Comparison of ENCODE assay signal across 9 mouse cellular contexts in genomic region chr3:50904716-50905116, GRCm38 (mm10).
A peak's percentile ranks its signal among the peaks of the same experiment; 100 is the strongest.
DNase-seq lines count a peak whose midpoint lies in the region; ATAC-seq and TF ChIP-seq lines count a peak whose summit lies in the region.
"Had no signal": no experiment of that assay in that cellular context is flagged by ENCODE, and none has a peak within 500 bp of the region (broad histone marks: within the 10 kb centered on the region; RNA-seq: fewer than 3 reads in every experiment).

No protein-coding gene starts in this region.

- ATAC-seq in kidney, embryonic 14.5 days (ENCODE audit: low FRiP score, low TSS enrichment) = peak; percentile 72; the same call in 1 of the 2 replicates
- peak; percentile 66 for ATAC-seq in stomach, embryonic 14.5 days (ENCODE audit: insufficient number of reproducible peaks, insufficient read depth, low FRiP score, low read depth)
- no peak for ATAC-seq in monocyte, adult 5-6 weeks (replicated peaks; ENCODE audit: insufficient number of reproducible peaks, low FRiP score, low TSS enrichment, poor library complexity, severe bottlenecking)

- peak overlapping the region; percentile 49 for H3K4me2 ChIP-seq in kidney, embryonic 14.5 days (replicated peaks; ENCODE audit: low read depth, low read length)
- H3K4me2 ChIP-seq in stomach, embryonic 14.5 days (replicated peaks; ENCODE audit: low read depth, low read length) = 0 out of 2 replicates have a peak overlapping the region, but pooled peaks have one; percentile 7

- WGBS in lung, adult 2 months = 54% methylated on average over 7 of the region's 7 CpGs
- WGBS in kidney, embryonic 14.5 days = 22% methylated on average over 7 of the region's 7 CpGs
- WGBS in stomach, embryonic 14.5 days = 29% methylated on average over 7 of the region's 7 CpGs

- no peaks in the 10 kb centered on the region for H3K9me3 ChIP-seq in kidney, embryonic 14.5 days (ENCODE audit: control insufficient read depth, low read length)
- no peaks in the 10 kb centered on the region for H3K9me3 ChIP-seq in stomach, embryonic 14.5 days (ENCODE audit: control insufficient read depth, low read depth, low read length)
- H3K9me3 ChIP-seq: liver, embryonic 13.5 days had no signal

- DNase-seq in lung, adult 2 months = peak; percentile 5
- no peak for DNase-seq in lung, postnatal 4 days
- DNase-seq in embryo, embryonic 9.5 days (ENCODE audit: extremely low spot score) = peak; percentile 19
- no peak for DNase-seq in layer of hippocampus, adult 9-10 months (ENCODE audit: low spot score)
- no peak for DNase-seq in heart, postnatal 4 days
- DNase-seq: liver, embryonic 13.5 days had no signal

- H3K36me3 ChIP-seq in kidney, embryonic 14.5 days (ENCODE audit: control insufficient read depth, insufficient read depth, low read length) = no peaks in the 10 kb centered on the region
- no peaks in the 10 kb centered on the region for H3K36me3 ChIP-seq in stomach, embryonic 14.5 days (ENCODE audit: control insufficient read depth, insufficient read depth, low read length)
- H3K36me3 ChIP-seq: liver, embryonic 13.5 days had no signal

- no peak overlapping the region for H3K4me3 ChIP-seq in lung, adult 2 months (replicated peaks; ENCODE audit: extremely low read depth, low read depth, low read length)
- no peak overlapping the region for H3K4me3 ChIP-seq in kidney, embryonic 14.5 days (ENCODE audit: low read length)
- no peak overlapping the region for H3K4me3 ChIP-seq in stomach, embryonic 14.5 days (ENCODE audit: low read depth, low read length)
- H3K4me3 ChIP-seq: liver, embryonic 13.5 days had no signal

- no peaks in the 10 kb centered on the region for H3K4me1 ChIP-seq in lung, adult 2 months (ENCODE audit: control insufficient read depth, insufficient read depth, low read length)
- H3K4me1 ChIP-seq in kidney, embryonic 14.5 days (ENCODE audit: control insufficient read depth, insufficient read depth, low read length) = peaks cover 19% of the 10 kb centered on the region; the same call in 1 of the 2 replicates
- peaks cover 2% of the 10 kb centered on the region; the same call in 1 of the 2 replicates for H3K4me1 ChIP-seq in stomach, embryonic 14.5 days (ENCODE audit: control insufficient read depth, insufficient read depth, low read length)
- H3K4me1 ChIP-seq: liver, embryonic 13.5 days had no signal

- no peak for TF ChIP-seq POLR2A in lung, adult 2 months (IDR thresholded peaks at IDR 0.05; ENCODE audit: borderline replicate concordance, extremely low read depth, low read depth, low read length)

- H3K27me3 ChIP-seq in kidney, embryonic 14.5 days (ENCODE audit: control insufficient read depth, insufficient read depth, low read length) = no peaks in the 10 kb centered on the region
- no peaks in the 10 kb centered on the region for H3K27me3 ChIP-seq in stomach, embryonic 14.5 days (ENCODE audit: control insufficient read depth, insufficient read depth, low read length)

- peak overlapping the region; percentile 30; the same call in 1 of the 2 replicates for H3K27ac ChIP-seq in kidney, embryonic 14.5 days (ENCODE audit: low read depth, low read length)
- peak overlapping the region; percentile 81; the same call in 1 of the 2 replicates for H3K27ac ChIP-seq in stomach, embryonic 14.5 days (ENCODE audit: low read length)
- H3K27ac ChIP-seq: liver, embryonic 13.5 days had no signal

- no peak overlapping the region for H3K9ac ChIP-seq in kidney, embryonic 14.5 days (ENCODE audit: low read depth, low read length)
- no peak overlapping the region for H3K9ac ChIP-seq in stomach, embryonic 14.5 days (replicated peaks; ENCODE audit: low read depth, low read length)
- H3K9ac ChIP-seq: liver, embryonic 13.5 days had no signal

- no peak for TF ChIP-seq CTCF in lung, adult 2 months (IDR thresholded peaks at IDR 0.05; ENCODE audit: insufficient read depth, low read length)

Comparison
In these comparisons a context has a peak if more than half of its experiments do, and no peak if none do; other contexts are left out.
1. DNase-seq: peak in lung, adult 2 months (single experiment) and embryo, embryonic 9.5 days (single experiment); none in lung, postnatal 4 days (0 of 2), layer of hippocampus, adult 9-10 months (single experiment) and heart, postnatal 4 days (single experiment).